Mouse (Mus musculus) neural tube, embryonic 11.5 days (tissue): ENCODE results near the gene Rnf217. TPM values are rescaled to one million over a fixed set of nuclear protein-coding genes. Genes with fewer than 3 reads are reported as not detected.

Experiments
- ATAC-seq: fragments of 200-750 bp; cut with Nextera tagmentation; 2 replicates; pipeline ENCODE4 v1.8.0; 2017; ENCODE audit warnings: moderate number of reproducible peaks, mild to moderate bottlenecking, moderate TSS enrichment, moderate library complexity; ENCODE audit not compliant: insufficient read depth, low FRiP score, low TSS enrichment
- DNase-seq: peaks from one replicate; pipeline ENCODE4 v3.0.0-alpha.2; 2015; ENCODE audit warnings: low spot score
- H3K27ac ChIP-seq: fragments of 300-500 bp; sonication (generic); 2 replicates; pipeline ENCODE4 v1.5.1; 2014; ENCODE audit warnings: low read depth, mild to moderate bottlenecking, low read length
- H3K27me3 ChIP-seq: fragments of 300-500 bp; sonication (generic); 2 replicates; pipeline ENCODE4 v1.6.1; 2014; ENCODE audit warnings: mild to moderate bottlenecking, low read length, mixed read lengths; ENCODE audit not compliant: control insufficient read depth, insufficient read depth
- H3K36me3 ChIP-seq: fragments of 300-500 bp; sonication (generic); 2 replicates; pipeline ENCODE4 v1.6.1; 2014; ENCODE audit warnings: mild to moderate bottlenecking, low read length, moderate library complexity, mixed read lengths; ENCODE audit not compliant: control insufficient read depth, insufficient read depth
- H3K4me1 ChIP-seq: fragments of 300-500 bp; sonication (generic); 2 replicates; pipeline ENCODE4 v1.6.1; 2014; ENCODE audit warnings: low read length, mixed read lengths; ENCODE audit not compliant: control insufficient read depth, insufficient read depth
- H3K4me2 ChIP-seq: fragments of 300-500 bp; sonication (generic); 2 replicates; pipeline ENCODE4 v1.6.1; 2014; ENCODE audit warnings: low read depth, mild to moderate bottlenecking, moderate library complexity
- H3K4me3 ChIP-seq: fragments of 300-500 bp; sonication (generic); 2 replicates; pipeline ENCODE4 v1.5.1; 2014; ENCODE audit warnings: low read depth, low read length
- H3K9ac ChIP-seq: fragments of 300-500 bp; sonication (generic); 2 replicates; pipeline ENCODE4 v1.6.1; 2014; ENCODE audit warnings: mild to moderate bottlenecking, low read length
- H3K9me3 ChIP-seq: fragments of 300-500 bp; sonication (generic); 2 replicates; pipeline ENCODE4 v1.6.1; 2016; ENCODE audit warnings: low read length; ENCODE audit not compliant: control insufficient read depth
- WGBS: fragments of 180-500 bp; shearing (Covaris S2); extraction: QIAGEN DNeasy Blood & Tissue Kit; methylation state at CpG from one replicate; pipeline ENCODE4 v1.1.7; 2014; 5-methylcytosine and 5-hydroxymethylcytosine counted together
- polyA plus RNA-seq: library from polyadenylated mRNA; unstranded; fragments of >200 nt; fragmentation: Nextera tagmentation; extraction: Ambion mirVana; gene quantifications from 2 replicates; pipeline ENCODE4 v1.2.1, GENCODE M21; 2014

Rnf217 gene
- 1.9 and 2.4 TPM in 2 replicates for polyA plus RNA-seq

DNA sequence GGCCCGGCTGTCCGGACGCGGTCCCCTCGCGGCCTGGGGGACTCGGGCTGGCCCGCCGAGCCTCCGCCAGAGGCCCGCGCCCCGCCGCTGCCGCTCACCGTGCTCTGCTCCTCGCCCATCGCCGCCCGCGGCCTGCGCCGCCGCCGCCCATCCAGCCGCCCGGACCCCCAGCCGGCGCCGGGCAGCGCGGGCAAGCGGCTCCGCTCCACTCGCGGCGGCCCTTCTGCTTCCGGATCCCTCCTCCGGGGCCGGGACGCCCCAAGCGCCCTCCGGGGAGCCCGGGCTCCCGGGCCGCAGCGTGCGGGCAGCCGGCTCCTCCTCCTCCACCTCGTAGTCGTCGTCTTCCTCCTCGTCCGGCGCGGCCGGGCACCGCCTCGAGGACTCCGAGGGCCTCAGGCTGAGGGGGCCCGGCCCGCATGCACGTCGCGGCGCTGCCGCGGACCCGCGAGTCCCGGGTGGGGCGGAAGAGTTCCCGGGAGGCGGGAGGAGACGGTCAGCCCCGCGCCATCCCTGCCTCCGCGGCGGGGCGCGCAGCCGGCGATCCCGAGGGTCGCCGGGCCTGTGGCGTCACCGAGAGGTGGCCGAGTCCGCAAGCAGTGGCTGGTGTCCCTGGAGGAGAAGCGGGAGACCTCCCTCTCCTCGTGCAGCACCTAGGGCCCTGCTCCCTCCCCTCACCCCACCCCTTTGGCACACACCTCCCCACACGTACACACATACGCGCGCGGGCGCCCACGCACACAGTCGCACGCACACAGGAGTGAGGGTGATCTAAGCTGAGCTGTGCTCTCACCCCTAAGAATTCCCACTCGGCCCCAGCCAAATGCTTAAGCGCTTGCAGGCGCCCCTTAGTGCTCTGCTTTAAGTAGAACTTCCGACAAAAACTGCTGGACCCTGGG lies at the start of gene Rnf217:
Rnf217 (minus strand) TSS at position 119 of the 896 bp plus-strand sequence.
- Histone ChIP-seq H3K9me3 (no peaks in the 10 kb centered on the region), H3K4me1 (peaks cover 6% of the 10 kb centered on the region; the same call in 1 of the 2 replicates), H3K27ac (peak within 1 kb of the TSS; percentile 64), H3K36me3 (no peaks in the 10 kb centered on the region), H3K9ac (peak within 1 kb of the TSS; percentile 92), H3K27me3 (no peaks in the 10 kb centered on the region), H3K4me2 (peak within 1 kb of the TSS; percentile 68), H3K4me3 (peak within 1 kb of the TSS; percentile 86)
- ATAC-seq (peak; percentile 81), DNase-seq (peak; percentile 76)
- WGBS, result under 1% methylated on average over 65 of the region's 106 CpGs

DNA sequence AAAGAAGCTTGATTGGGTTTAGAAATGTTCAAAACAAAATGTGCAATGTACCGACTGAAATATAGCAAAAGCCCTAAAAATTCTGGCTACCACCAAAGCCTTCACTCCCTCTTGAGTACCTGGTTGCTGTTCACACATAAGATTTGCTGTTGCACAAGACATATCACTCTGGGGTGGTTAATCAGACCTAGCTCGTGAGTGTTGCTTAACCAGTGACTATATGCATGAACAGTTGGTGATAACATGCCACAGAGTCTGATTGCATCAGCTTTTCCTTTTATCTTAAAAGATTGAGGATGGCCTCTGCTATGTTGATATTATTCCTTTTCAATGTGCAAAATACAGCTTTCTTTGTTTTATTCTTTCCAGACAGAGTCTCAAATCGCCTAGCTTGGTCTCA lies 38.3 kb upstream of the Rnf217 start:
- 91% methylated on average over 3 of the region's 3 CpGs for WGBS
- no peak overlapping the region for H3K4me3 ChIP-seq
- H3K9me3 ChIP-seq, result no peaks in the 10 kb centered on the region
- H3K36me3 ChIP-seq, result no peaks in the 10 kb centered on the region
- DNase-seq, result no peak
- no peaks in the 10 kb centered on the region for H3K4me1 ChIP-seq
- H3K9ac ChIP-seq, result no peak overlapping the region
- H3K4me2 ChIP-seq, result no peak overlapping the region
- no peak for ATAC-seq
- no peaks in the 10 kb centered on the region for H3K27me3 ChIP-seq
- H3K27ac ChIP-seq, result no peak overlapping the region

DNA sequence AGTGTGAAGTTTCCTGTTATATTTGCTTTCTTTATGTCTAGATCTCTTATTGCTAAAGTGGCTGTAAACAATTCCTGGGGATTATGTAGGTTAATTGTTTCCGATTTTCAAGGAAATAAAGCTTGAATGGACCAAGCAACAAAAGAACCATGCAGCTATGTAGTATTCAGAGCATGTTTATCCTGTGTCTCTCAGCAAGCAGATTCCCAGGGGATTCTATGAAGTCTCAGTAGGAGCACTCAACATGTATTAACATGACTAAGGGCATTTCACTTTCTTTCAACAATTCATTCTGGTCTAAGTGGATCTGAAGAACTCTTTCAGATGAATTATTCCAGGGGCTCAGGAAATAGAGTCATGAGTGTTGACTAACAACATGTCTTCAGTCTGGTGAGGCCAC lies 37.1 kb upstream of the Rnf217 start:
- Histone ChIP-seq H3K4me1 (no peaks in the 10 kb centered on the region), H3K4me2 (no peak overlapping the region), H3K9ac (no peak overlapping the region), H3K27me3 (no peaks in the 10 kb centered on the region), H3K36me3 (no peaks in the 10 kb centered on the region), H3K4me3 (no peak overlapping the region), H3K9me3 (no peaks in the 10 kb centered on the region), H3K27ac (no peak overlapping the region)
- DNase-seq, result no peak
- ATAC-seq, result no peak
- 38% methylated on average over 1 of the region's 1 CpGs for WGBS

DNA sequence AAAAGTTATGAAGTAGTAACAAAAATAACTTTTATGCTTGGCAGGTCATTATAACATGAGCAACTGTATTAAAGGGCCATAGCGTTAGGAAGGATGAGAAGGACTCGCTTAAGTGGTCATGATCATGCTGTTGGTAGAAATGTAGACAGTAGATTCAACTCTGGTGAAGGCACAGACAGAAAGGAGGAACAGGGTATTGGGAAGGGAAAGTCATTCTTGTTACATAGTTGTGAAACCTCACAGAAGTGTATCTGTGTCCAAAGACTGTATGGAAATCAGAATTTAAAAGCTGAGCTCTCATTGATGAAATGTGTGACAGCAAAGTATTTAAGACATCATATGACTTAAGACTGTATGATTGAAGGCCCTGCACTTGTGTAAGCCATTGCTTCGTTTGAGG lies 26.1 kb upstream of the Rnf217 start:
- Histone ChIP-seq H3K4me3 (no peak overlapping the region), H3K4me2 (no peak overlapping the region), H3K36me3 (no peaks in the 10 kb centered on the region), H3K9me3 (no peaks in the 10 kb centered on the region), H3K27me3 (no peaks in the 10 kb centered on the region), H3K4me1 (no peaks in the 10 kb centered on the region), H3K27ac (no peak overlapping the region), H3K9ac (no peak overlapping the region)
- 91% methylated on average over 3 of the region's 3 CpGs for WGBS
- ATAC-seq (no peak), DNase-seq (no peak)

DNA sequence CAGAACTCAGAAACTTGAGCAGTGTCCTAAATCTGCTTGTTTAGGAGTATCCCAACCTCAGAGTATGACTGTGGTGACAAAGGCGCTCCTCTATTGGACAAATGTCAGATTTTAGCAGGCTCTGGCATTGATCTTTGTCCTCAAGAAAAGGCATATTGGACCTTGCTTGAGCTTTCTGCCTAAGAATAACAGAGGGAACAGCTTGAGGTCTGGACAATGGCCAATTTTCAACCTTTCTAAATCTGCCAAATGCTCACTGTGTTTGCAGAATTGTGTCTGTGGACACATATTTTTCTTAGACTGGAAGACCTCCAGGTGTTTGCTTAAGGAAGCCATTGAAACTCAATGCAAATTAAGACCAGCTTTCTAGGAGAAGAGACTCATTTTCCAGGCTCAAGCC lies 23.0 kb upstream of the Rnf217 start:
- ATAC-seq (no peak), DNase-seq (no peak)
- H3K9ac ChIP-seq, result no peak overlapping the region
- no peak overlapping the region for H3K4me2 ChIP-seq
- no peaks in the 10 kb centered on the region for H3K36me3 ChIP-seq
- no peak overlapping the region for H3K27ac ChIP-seq
- WGBS, result 68% methylated on average over 1 of the region's 1 CpGs
- H3K4me1 ChIP-seq, result no peaks in the 10 kb centered on the region
- H3K9me3 ChIP-seq, result no peaks in the 10 kb centered on the region
- no peaks in the 10 kb centered on the region for H3K27me3 ChIP-seq
- H3K4me3 ChIP-seq, result no peak overlapping the region

DNA sequence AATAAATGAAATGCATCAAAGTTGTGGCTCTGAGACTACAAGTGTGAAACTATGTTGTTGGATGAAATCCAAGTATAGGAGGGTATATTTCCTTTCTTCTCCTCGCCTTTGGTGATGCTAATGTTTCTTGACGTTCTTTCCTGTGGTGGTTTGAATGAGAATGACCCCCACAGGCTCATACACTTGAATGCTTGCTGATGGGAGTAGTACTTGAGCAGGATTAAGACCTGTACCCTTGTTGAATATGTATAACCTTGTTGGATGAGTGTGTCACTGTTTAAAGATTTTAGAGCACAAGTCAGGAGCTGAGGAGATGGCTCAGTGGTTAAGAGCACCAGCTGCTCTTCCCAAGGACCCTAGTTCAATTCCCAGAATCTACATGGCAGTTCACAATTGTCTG lies 6.4 kb upstream of the Rnf217 start:
- no peak for ATAC-seq
- Histone ChIP-seq H3K4me2 (no peak overlapping the region), H3K4me1 (no peaks in the 10 kb centered on the region), H3K27me3 (no peaks in the 10 kb centered on the region), H3K27ac (no peak overlapping the region), H3K36me3 (no peaks in the 10 kb centered on the region), H3K9me3 (no peaks in the 10 kb centered on the region), H3K9ac (no peak overlapping the region), H3K4me3 (no peak overlapping the region)
- WGBS, result 57% methylated on average over 2 of the region's 2 CpGs
- DNase-seq, result no peak

DNA sequence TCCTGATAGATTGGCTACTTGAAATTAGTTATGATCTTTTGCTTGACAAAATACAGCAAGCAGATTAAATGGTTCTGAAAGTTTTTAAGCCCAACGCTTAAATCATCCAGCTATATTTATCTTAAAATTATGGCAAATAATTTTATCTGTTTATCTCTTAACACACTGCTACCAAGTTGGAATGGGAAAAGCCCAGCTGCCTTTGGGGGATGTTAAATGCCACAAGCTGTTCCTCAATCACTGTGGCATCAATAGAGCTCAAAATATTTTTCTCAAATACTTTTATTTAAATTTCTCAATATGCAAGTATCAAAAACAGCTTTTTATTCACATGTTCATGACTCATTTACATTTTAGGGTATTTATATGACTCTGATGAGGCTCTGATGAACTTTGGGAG lies 5.1 kb upstream of the Rnf217 start:
- Histone ChIP-seq H3K27me3 (no peaks in the 10 kb centered on the region), H3K4me3 (no peak overlapping the region), H3K9ac (no peak overlapping the region), H3K4me2 (no peak overlapping the region), H3K4me1 (no peaks in the 10 kb centered on the region), H3K36me3 (no peaks in the 10 kb centered on the region), H3K9me3 (no peaks in the 10 kb centered on the region), H3K27ac (no peak overlapping the region)
- DNase-seq (no peak), ATAC-seq (no peak)
- WGBS, result 94% methylated on average over 1 of the region's 1 CpGs

DNA sequence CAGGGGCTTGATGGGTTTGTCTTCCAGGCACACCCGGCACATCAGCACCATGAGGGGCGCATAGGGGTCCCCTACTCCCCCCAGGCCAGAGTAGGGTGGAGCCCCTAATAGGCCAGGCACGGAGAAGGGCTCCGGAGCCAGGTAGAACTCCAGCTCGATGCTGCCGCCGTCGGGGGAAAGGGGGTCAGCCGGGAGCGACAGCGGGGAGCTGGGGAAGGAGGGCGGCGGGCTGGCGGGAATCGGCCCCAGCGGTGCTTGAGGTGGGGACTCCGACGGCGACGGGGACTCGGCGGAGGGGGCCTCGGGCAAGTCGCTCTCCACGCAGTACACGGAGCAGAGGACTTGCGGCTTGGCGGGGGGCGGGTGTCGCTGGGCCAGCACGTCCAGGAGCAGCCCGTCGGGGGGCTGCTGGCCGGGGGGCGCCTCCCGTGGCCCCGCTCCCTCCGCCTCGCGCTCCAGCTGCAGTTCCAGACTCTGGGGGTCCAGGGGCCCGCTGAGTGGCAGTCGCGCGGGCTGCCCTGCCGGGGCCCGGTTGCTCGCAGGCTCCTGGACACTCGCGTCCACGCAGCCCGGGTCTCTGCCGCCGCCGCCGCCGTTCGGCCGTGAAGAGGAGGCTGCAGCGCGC lies 431 bp downstream of the Rnf217 start:
- no peaks in the 10 kb centered on the region for H3K27me3 ChIP-seq
- H3K4me3 ChIP-seq, result peak overlapping the region; percentile 86
- H3K27ac ChIP-seq, result peak overlapping the region; percentile 64
- H3K36me3 ChIP-seq, result no peaks in the 10 kb centered on the region
- H3K4me1 ChIP-seq, result peaks cover 6% of the 10 kb centered on the region; the same call in 1 of the 2 replicates
- H3K9me3 ChIP-seq, result no peaks in the 10 kb centered on the region
- under 1% methylated on average over 49 of the region's 60 CpGs for WGBS
- H3K4me2 ChIP-seq, result peak overlapping the region; percentile 68
- ATAC-seq (peak; percentile 56), DNase-seq (peak; percentile 58)
- peak overlapping the region; percentile 92 for H3K9ac ChIP-seq
